Mouse (Mus musculus) C3H10T1/2 (cell line): ENCODE measurements around the gene Cd200r3. TPM values are rescaled to one million over a fixed set of nuclear protein-coding genes. Genes with fewer than 3 reads are reported as not detected.

Source experiments
- polyA plus RNA-seq, 2 experiments: library from polyadenylated mRNA; unstranded; fragments of >200 nt; fragmentation: generic; extraction: Trizol; gene quantifications; one replicate each; pipeline ENCODE4 v1.2.1; 2012; ENCODE audit warnings: missing spikeins in 2 of 2

Cd200r3 gene
- not detected for polyA plus RNA-seq

GRCm38 (mm10) chr16:44943468-44943867 lies at the start of gene Cd200r3:
TSS of gene Cd200r3 (plus strand) at chr16:44943678.

Other genes starting within 250 kb of the Cd200r3 start
- 1 to 10 TPM; 1.2 to 4.3 TPM for gene Nepro, start 219.4 kb upstream of the Cd200r3 start, polyA plus RNA-seq
- 1 to 10 TPM in 1 of 2 experiments, under 1 TPM in 1; 0.96 to 5.4 TPM for gene Gtpbp8, start 197.3 kb upstream of the Cd200r3 start, polyA plus RNA-seq
- gene Cd200r1, start 177.9 kb upstream of the Cd200r3 start, polyA plus RNA-seq: not detected
- not detected for gene Cd200r4, start 131.9 kb upstream of the Cd200r3 start, polyA plus RNA-seq
- not detected for gene Cd200r2, start 76.6 kb upstream of the Cd200r3 start, polyA plus RNA-seq
- gene Ccdc80, start 149.7 kb downstream of the Cd200r3 start, polyA plus RNA-seq: 10 to 100 TPM in 1 of 2 experiments, under 1 TPM in 1; 0.18 to 36.3 TPM
- gene Slc35a5, start 215.0 kb downstream of the Cd200r3 start, polyA plus RNA-seq: 1 to 10 TPM in 1 of 2 experiments, under 1 TPM in 1; 0.12 to 2.1 TPM
- gene Atg3, start 215.1 kb downstream of the Cd200r3 start, polyA plus RNA-seq: 10 to 100 TPM in 1 of 2 experiments, 1 to 10 TPM in 1; 1.1 to 13.4 TPM